Comparison of ENCODE assay signal across 17 mouse cellular contexts in the genomic region with DNA sequence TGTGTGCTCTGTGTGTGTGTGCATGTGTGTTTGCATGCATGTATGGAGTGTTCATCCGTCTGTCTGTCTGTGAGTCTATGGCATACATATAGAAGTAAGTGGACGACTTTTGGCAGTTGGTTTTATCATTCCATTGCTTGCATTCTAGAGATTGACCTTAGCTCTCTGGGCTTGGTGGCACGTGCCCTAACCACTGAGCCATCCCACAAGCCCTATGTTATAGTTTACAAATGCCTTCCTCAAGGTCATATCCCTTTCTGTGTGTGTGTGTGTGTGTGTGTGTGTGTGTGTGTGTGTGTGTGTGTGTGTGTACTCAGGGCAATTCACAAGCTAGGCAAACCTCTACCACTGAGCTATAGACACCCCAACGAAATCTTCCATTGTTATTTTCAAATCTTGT.
"Had no signal": no experiment of that assay in that cellular context is flagged by ENCODE, and none has a peak within 500 bp of the region (broad histone marks: within the 10 kb centered on the region; RNA-seq: fewer than 3 reads in every experiment).

No protein-coding gene starts in this region.

- H3K27me3 ChIP-seq: lung, embryonic 15.5 days; megakaryocyte, embryonic 14.5 days; midbrain, embryonic 13.5 days; midbrain, embryonic 15.5 days; neural tube, embryonic 12.5 days had no signal

- ATAC-seq: liver, postnatal 0 days; midbrain, embryonic 13.5 days; midbrain, embryonic 15.5 days had no signal

- H3K4me3 ChIP-seq: lung, embryonic 15.5 days; megakaryocyte, embryonic 14.5 days; midbrain, embryonic 13.5 days; midbrain, embryonic 15.5 days; neural tube, embryonic 12.5 days had no signal

- DNase-seq: liver, postnatal 0 days; lung, adult 2 months; lung, postnatal 14 days; lung, postnatal 36 days; right cerebral cortex, postnatal 25 days; right cerebral cortex, postnatal 4 days; spleen, adult 18-20 months; thymus, adult 18-20 months; thymus, postnatal 14 days; thymus, postnatal 36 days had no signal

- H3K4me2 ChIP-seq: lung, embryonic 15.5 days; midbrain, embryonic 11.5 days; midbrain, embryonic 13.5 days; midbrain, embryonic 15.5 days; neural tube, embryonic 12.5 days had no signal

- H3K27ac ChIP-seq: lung, embryonic 15.5 days; macrophage; midbrain, embryonic 13.5 days; midbrain, embryonic 15.5 days; neural tube, embryonic 12.5 days had no signal

- H3K4me1 ChIP-seq: midbrain, embryonic 13.5 days; midbrain, embryonic 15.5 days; neural tube, embryonic 12.5 days had no signal

- H3K36me3 ChIP-seq: lung, embryonic 15.5 days; midbrain, embryonic 13.5 days; midbrain, embryonic 15.5 days; neural tube, embryonic 12.5 days had no signal

- H3K9ac ChIP-seq: liver, postnatal 0 days; lung, embryonic 15.5 days; midbrain, embryonic 13.5 days; midbrain, embryonic 15.5 days; neural tube, embryonic 12.5 days had no signal

- H3K9me3 ChIP-seq: lung, embryonic 15.5 days; midbrain, embryonic 13.5 days; midbrain, embryonic 15.5 days; neural tube, embryonic 12.5 days had no signal
